Mouse (Mus musculus) kidney, adult 9 months (tissue): ENCODE results near the gene Gm20388.
"Not testable (repeated sequence)": the region's sequence is repeated elsewhere in the genome, so short reads cannot be mapped to it uniquely, and the experiment has no call there.

ENCODE experiments used
- DNase-seq: peaks from one replicate; pipeline ENCODE4 v3.0.0; 2022

The Gm20388 gene

GRCm38 (mm10) chr8:121124547-121125239 is 1214.1 kb downstream of the Gm20388 start:
- DNase-seq, result no peak

DNA sequence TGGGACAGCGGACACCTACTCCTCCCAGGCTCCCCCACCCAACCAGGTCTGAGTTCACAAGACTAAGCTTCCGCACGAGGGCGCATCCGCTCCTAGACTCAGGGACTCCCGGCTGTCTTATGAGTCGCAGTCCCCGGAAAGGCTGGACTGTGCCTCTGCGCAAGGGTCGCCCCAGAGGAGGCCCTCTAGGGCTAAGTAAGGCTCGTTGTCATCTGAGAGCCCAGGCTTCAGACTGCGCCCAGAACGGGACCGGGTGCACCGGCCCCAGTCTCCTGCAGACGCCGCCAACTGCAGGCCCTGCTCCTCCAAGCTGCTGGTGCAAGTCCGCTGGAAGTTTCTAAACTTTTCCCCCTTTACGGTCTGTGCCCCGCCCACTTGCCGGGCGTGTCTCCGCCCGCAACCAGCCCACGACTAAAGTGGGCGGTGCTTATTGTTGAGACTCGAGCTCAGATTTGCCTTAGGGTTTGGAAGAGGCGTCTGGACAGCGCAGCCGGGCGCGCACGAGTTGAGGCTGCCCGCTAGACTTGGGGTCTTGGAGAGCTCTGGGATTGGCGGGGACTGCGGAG is 1214.8 kb downstream of the Gm20388 start:
- peak; percentile 68 for DNase-seq

DNA sequence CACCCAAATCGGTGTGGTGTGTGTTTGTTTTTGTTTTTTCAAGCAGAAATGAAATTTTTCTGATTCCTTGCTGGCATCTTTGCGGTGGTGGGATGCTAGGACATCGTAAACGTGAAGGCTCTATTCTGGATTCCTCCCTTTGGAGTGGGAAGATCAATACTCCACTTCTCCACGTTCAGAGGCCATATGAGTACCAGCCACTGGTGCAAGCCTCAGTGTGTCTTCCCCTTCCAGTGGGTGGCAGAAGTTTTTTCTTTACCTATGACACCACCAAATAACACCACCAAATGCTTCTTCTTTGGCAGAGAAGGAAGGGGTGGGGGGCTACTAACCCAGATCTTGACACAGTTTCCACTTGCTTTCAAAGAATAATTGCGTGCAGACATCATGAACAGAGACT is 1215.5 kb downstream of the Gm20388 start:
- DNase-seq, result no peak

DNA sequence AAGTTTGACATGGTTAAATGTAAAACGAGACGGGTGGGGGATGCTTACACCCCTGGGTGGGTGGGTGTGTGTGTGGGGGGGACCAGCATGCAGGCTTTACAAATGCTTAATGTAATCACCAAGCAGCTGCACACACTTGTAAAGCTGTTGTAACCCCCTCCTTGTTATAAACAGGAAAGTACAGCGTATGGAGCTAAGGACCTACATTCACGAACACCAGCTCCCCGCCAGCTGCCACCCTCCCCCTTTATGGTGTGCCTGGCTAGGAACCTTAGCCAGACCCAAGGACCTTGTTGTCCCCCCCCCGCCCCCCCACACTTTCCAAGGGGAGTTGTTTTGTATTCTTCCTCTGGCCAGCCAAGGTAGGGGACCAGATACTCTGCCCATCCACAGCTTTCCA is 1216.1 kb downstream of the Gm20388 start:
- DNase-seq, result no peak

- DNase-seq, result no peak
Observed at GRCm38 (mm10) chr8:121127291-121127701, 1216.7 kb downstream of the Gm20388 start.

GRCm38 (mm10) chr8:121127756-121128375 is 1217.2 kb downstream of the Gm20388 start, which contains the start of gene Foxl1:
Gene Foxl1, plus strand, starts transcription at chr8:121127940.
- DNase-seq, result no peak

- DNase-seq, result no peak
Observed at GRCm38 (mm10) chr8:121128531-121129264, 1218.1 kb downstream of the Gm20388 start.

DNA sequence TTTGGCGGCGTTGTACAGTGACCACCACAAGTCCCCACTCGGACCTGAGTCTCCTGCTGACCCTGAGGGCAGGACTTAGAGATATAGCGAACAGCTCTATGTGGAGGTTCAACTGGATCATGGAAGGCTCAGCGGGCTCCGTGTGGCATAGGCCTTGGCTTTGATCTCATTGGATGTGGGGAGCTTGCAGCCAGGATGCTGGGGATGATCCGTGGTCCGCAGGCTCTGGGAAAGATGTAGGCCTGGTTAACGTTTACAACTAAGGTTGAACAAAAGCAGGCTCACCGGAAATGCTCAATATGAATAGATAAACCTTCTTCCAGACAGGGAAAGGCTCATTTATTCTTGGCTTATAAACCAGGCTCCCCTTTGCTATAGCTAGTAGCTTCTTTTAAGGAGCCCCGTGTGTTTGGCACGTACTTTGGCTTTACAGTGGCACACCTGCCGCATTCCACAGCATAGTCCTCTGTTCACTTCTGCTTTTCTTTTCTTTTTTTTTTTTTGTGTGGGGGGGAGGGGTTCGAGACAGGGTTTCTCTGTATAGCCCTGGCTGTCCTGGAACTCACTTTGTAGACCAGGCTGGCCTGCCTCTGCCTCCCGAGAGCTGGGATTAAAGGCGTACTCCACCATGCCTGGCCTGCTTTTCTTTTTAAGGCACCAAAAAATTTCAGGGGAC is 1218.8 kb downstream of the Gm20388 start:
- DNase-seq, result no peak

DNA sequence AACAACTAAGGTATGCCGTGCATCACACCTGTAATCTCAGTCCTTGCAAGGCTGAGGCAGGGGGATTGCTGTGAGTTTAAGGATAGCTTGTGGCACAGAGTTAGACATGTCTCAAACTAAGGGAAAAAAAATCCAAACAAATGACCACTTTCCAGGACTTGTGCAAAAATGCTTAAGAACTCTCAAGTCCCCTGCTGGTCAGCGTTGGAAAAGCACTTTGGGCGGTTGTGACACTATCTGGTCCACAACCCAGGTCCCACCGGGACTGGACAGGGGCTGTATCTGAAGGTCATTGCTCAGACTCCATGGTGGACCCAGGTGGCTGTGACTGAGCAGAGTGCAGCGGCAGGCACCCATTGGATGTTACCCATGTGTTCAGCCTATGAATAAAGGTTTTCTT is 1219.9 kb downstream of the Gm20388 start:
- DNase-seq, result no peak

DNA sequence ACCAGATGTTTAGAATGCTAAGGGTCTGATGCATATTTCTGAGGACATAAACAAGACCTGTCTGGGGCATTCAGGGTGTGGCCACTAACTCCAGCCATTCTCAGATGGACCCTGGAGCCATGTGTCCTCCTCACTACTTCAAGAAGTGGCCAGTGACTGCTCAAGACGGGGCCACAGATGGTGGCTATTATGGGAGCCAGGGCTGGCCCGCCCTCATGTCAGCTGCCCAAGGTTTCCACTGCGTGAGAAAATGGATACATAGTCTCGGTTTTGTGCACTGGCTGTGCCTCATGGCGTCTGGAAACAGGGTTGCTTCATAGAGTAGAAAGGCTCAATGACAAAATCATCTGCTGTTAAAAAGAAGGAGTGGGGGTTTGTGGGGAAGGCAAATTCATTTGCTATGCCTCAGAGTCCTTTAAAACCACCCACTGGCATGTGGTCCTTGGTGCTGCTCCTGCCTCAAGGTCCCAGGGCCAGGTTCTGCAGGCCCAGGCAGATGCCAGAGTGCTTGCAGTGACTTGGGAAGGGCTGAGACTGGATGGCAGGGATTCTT is 1222.4 kb downstream of the Gm20388 start:
- DNase-seq, result no peak

GRCm38 (mm10) chr8:121134102-121134501 is 1223.5 kb downstream of the Gm20388 start:
- DNase-seq, result no peak

- no peak for DNase-seq
Observed at GRCm38 (mm10) chr8:121134512-121134911, 1223.9 kb downstream of the Gm20388 start.

GRCm38 (mm10) chr8:121136856-121137255 is 1226.2 kb downstream of the Gm20388 start:
- DNase-seq, result no peak

GRCm38 (mm10) chr8:121145457-121146134 is 1235.0 kb downstream of the Gm20388 start:
- not testable (repeated sequence) for DNase-seq

GRCm38 (mm10) chr8:121148573-121149083 is 1238.0 kb downstream of the Gm20388 start:
- DNase-seq, result no peak

DNA sequence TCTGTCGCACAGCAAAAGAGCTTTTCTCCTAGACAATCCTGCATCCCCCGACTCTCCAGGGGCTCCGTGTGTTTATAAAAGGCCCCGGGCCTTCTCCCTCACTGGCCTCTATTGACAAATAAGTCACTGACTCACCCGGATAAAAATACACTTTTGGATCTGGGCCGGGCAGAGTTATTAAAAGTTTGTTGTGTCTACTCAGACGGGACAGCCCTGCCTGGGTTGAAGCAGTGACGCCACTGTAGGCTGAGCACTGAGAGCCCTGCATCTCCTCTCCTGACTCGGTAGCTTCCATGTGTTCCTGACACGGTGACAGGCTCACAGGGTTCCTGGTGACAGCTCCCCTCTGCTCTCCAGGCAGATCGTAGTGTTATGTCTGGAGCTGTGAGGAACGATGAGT is 1241.8 kb downstream of the Gm20388 start:
- no peak for DNase-seq

DNA sequence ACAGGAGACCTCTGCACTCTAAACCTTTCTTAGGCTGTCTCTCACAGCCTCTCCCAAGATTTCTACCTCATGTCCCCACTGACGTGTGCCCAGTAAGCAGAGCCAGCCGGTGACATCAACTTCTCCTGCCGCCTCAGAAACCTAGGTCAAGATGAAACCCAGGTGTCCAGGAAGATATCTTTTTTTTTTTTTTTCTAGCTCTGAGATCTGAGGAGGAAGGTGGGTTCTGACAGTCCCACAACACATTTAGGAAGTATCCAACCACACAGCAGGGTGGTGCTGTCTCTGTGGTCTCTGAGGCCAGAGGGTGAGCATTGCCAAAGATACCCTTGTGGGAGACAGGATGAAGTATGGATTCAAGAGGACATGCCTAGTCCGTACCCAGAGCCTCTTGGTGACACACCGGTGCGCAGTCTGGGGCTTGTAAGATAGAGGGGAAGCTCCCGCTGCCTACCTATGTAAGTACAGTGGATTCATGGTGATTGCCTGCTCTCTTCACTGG is 1246.4 kb downstream of the Gm20388 start:
- no peak for DNase-seq

GRCm38 (mm10) chr8:121158812-121159211 is 1248.2 kb downstream of the Gm20388 start:
- no peak for DNase-seq

- no peak for DNase-seq
Observed at GRCm38 (mm10) chr8:121161437-121161836, 1250.8 kb downstream of the Gm20388 start.

- no peak for DNase-seq
Observed at GRCm38 (mm10) chr8:121162413-121162812, 1251.8 kb downstream of the Gm20388 start.

DNA sequence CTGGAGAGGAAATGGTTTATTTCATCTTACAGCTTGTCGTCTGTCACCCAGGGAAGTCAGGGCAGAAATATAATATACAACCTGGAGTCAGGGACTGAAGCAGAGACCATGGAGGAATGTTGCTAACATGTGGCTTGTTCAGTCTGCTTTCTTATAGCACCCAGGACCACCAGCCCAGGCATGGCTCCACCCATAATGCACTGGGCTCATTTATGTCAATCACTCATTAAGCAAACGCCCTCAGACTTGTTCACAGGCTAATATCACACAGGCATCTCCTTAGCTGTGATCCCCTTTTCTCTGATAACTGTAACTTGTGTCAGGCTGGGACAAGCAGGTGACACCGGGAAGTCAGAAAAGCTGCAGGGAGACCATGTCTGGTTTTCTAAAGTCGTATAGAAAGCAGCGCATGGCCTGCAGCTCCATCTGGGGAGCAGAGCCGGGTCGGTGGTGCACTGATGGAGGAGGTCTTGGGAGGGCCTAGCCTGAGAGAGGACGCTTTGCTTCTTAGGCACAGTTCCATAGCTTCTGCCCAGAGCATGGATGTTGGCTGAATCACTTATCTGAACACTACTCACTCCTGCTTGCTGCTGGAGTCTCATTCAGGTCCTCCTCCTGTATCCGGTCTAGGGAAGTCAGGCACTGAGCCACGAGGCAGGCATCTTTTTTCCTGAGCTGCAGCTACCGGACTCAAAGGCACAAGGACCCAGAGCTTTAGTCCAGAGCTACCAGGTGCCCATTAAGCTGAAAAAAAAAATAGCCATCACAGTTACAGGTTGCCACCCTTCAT is 1252.5 kb downstream of the Gm20388 start:
- DNase-seq, result peak; percentile 33
